16 mouse cellular contexts compared by ENCODE assay signal in genomic region chr6:101234349-101234748, GRCm38 (mm10).
DNase-seq lines count a peak whose midpoint lies in the region; ATAC-seq and TF ChIP-seq lines count a peak whose summit lies in the region.
"Had no signal": no experiment of that assay in that cellular context is flagged by ENCODE, and none has a peak within 500 bp of the region (broad histone marks: within the 10 kb centered on the region; RNA-seq: fewer than 3 reads in every experiment).

No protein-coding gene starts in this region.

- no peak for TF ChIP-seq POLR2A in brain, embryonic 14.5 days (IDR thresholded peaks at IDR 0.05; ENCODE audit: borderline replicate concordance, extremely low read depth, insufficient read depth, insufficient read length, poor library complexity, severe bottlenecking)

- H3K36me3 ChIP-seq in hindbrain, embryonic 11.5 days (ENCODE audit: control insufficient read depth, insufficient read depth, low read length), result no peaks in the 10 kb centered on the region
- no peaks in the 10 kb centered on the region for H3K36me3 ChIP-seq in hindbrain, embryonic 14.5 days (replicated peaks; ENCODE audit: control insufficient read depth, insufficient read depth)
- H3K36me3 ChIP-seq in hindbrain, embryonic 13.5 days, result no peaks in the 10 kb centered on the region
- H3K36me3 ChIP-seq: embryonic facial prominence, embryonic 13.5 days had no signal

- no peak overlapping the region for H3K4me2 ChIP-seq in hindbrain, embryonic 11.5 days (replicated peaks; ENCODE audit: low read depth, low read length)
- H3K4me2 ChIP-seq in hindbrain, embryonic 14.5 days (replicated peaks), result no peak overlapping the region
- no peak overlapping the region for H3K4me2 ChIP-seq in hindbrain, embryonic 13.5 days
- H3K4me2 ChIP-seq: embryonic facial prominence, embryonic 13.5 days; liver, embryonic 11.5 days had no signal

- DNase-seq in hindbrain, embryonic 11.5 days (ENCODE audit: low spot score), result peak; percentile 44
- DNase-seq in hindbrain, embryonic 14.5 days (ENCODE audit: low spot score), result no peak
- peak; percentile 53 for DNase-seq in brain, embryonic 14.5 days (ENCODE audit: low read depth)
- DNase-seq in embryo, embryonic 11 days, result peak; percentile 43
- DNase-seq in left cerebral cortex, adult 11 months (ENCODE audit: low spot score), result no peak
- DNase-seq: kidney, adult 2 months; kidney, postnatal 10 days; lung, adult 18-20 months; lung, postnatal 14 days; right cerebral cortex, adult 18-20 months; thymus, postnatal 14 days had no signal

- peak; percentile 26; the same call in 1 of the 2 replicates for ATAC-seq in hindbrain, embryonic 11.5 days (ENCODE audit: low FRiP score)
- no peak for ATAC-seq in hindbrain, embryonic 14.5 days (ENCODE audit: low FRiP score)
- ATAC-seq in hindbrain, embryonic 13.5 days (ENCODE audit: low FRiP score), result no peak
- ATAC-seq in CD4-positive, CD25-positive, alpha-beta regulatory T cell, adult 4 months, result no peak

- TF ChIP-seq CTCF in brain, embryonic 14.5 days (IDR thresholded peaks at IDR 0.05; ENCODE audit: borderline replicate concordance, extremely low read depth, insufficient read depth, insufficient read length), result no peak

- no peak overlapping the region for H3K4me3 ChIP-seq in hindbrain, embryonic 11.5 days (ENCODE audit: low read depth, low read length)
- no peak overlapping the region for H3K4me3 ChIP-seq in hindbrain, embryonic 14.5 days (replicated peaks; ENCODE audit: low read length)
- H3K4me3 ChIP-seq in hindbrain, embryonic 13.5 days, result no peak overlapping the region
- H3K4me3 ChIP-seq: embryonic facial prominence, embryonic 13.5 days; megakaryocyte, embryonic 14.5 days had no signal

- H3K27ac ChIP-seq in hindbrain, embryonic 11.5 days (ENCODE audit: low read depth, low read length), result no peak overlapping the region
- H3K27ac ChIP-seq in hindbrain, embryonic 14.5 days, result no peak overlapping the region
- H3K27ac ChIP-seq in hindbrain, embryonic 13.5 days, result peak overlapping the region; percentile 44; the same call in 1 of the 2 replicates
- H3K27ac ChIP-seq: embryonic facial prominence, embryonic 13.5 days had no signal

- H3K27me3 ChIP-seq in hindbrain, embryonic 11.5 days (ENCODE audit: control insufficient read depth, insufficient read depth, low read length), result no peaks in the 10 kb centered on the region
- no peaks in the 10 kb centered on the region for H3K27me3 ChIP-seq in hindbrain, embryonic 14.5 days (ENCODE audit: control insufficient read depth, insufficient read depth, low read length)
- H3K27me3 ChIP-seq in hindbrain, embryonic 13.5 days, result peaks cover 8% of the 10 kb centered on the region; the same call in 1 of the 2 replicates
- H3K27me3 ChIP-seq: embryonic facial prominence, embryonic 13.5 days; megakaryocyte, embryonic 14.5 days had no signal

- peaks cover 8% of the 10 kb centered on the region; the same call in 1 of the 2 replicates for H3K4me1 ChIP-seq in hindbrain, embryonic 11.5 days (replicated peaks; ENCODE audit: control insufficient read depth, insufficient read depth, low read length)
- peaks cover 26% of the 10 kb centered on the region for H3K4me1 ChIP-seq in hindbrain, embryonic 14.5 days (replicated peaks; ENCODE audit: control insufficient read depth, insufficient read depth, low read length)
- peaks cover 34% of the 10 kb centered on the region for H3K4me1 ChIP-seq in hindbrain, embryonic 13.5 days (replicated peaks)
- H3K4me1 ChIP-seq: megakaryocyte, embryonic 14.5 days had no signal

- H3K9me3 ChIP-seq in hindbrain, embryonic 11.5 days (ENCODE audit: control insufficient read depth, low read length), result no peaks in the 10 kb centered on the region
- no peaks in the 10 kb centered on the region for H3K9me3 ChIP-seq in hindbrain, embryonic 14.5 days (ENCODE audit: control insufficient read depth, low read length)
- no peaks in the 10 kb centered on the region for H3K9me3 ChIP-seq in hindbrain, embryonic 13.5 days
- H3K9me3 ChIP-seq: embryonic facial prominence, embryonic 13.5 days had no signal

- no peak overlapping the region for H3K9ac ChIP-seq in hindbrain, embryonic 11.5 days (ENCODE audit: low read depth, low read length)
- no peak overlapping the region for H3K9ac ChIP-seq in hindbrain, embryonic 14.5 days
- no peak overlapping the region for H3K9ac ChIP-seq in hindbrain, embryonic 13.5 days
- H3K9ac ChIP-seq: embryonic facial prominence, embryonic 13.5 days had no signal

- 31% methylated on average over 10 of the region's 10 CpGs for WGBS in hindbrain, embryonic 11.5 days
- 30% methylated on average over 10 of the region's 10 CpGs for WGBS in hindbrain, embryonic 14.5 days
- WGBS in hindbrain, embryonic 13.5 days, result 21% methylated on average over 10 of the region's 10 CpGs

Comparison
In these comparisons a context has a peak if more than half of its experiments do, and no peak if none do; other contexts are left out.
1. DNase-seq: peak in hindbrain, embryonic 11.5 days (single experiment), brain, embryonic 14.5 days (single experiment) and embryo, embryonic 11 days (single experiment); none in hindbrain, embryonic 14.5 days (single experiment) and left cerebral cortex, adult 11 months (single experiment).